Mouse (Mus musculus) adipocyte (in vitro differentiated cells): ENCODE data around the gene Tnfaip8l1.

ENCODE experiments used
- DNase-seq: peaks from one replicate; pipeline ENCODE4 v3.0.0-alpha.2; 2016; ENCODE audit warnings: low spot score

Tnfaip8l1 gene

DNA sequence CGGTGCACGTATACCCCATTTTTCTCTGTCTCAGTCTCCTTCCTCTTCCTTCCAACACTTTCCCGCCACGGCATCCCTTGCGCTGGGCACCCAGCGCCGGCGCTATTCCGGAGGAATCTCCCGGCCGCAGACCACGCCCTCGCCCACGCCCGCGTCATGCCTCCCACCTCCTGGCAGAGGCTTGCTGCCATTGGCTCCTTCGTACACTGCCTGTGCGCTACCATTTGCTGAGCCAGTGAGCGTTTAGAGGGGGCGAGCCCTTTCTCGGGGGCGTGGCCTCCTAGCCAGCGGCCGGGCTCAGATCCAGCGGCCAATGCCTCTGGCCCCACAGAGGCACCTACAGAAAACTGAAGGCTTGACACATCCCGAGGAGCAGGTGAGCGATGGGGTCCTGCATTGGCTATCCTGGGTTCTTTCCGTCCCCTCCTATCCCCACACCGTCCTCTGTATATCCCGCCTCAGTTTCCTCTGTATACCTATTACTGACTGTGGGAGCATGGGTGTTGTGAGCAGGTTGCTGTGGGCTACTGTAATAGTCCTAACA, at the start of gene Tnfaip8l1:
Tnfaip8l1 (plus strand) TSS at position 247 of the 544 bp plus-strand sequence.
- peak; percentile 92 for DNase-seq

- no peak for DNase-seq
Observed at GRCm38 (mm10) chr17:56112743-56113142, 49.5 kb upstream of the Tnfaip8l1 start.

GRCm38 (mm10) chr17:56116193-56116592, 46.1 kb upstream of the Tnfaip8l1 start:
- no peak for DNase-seq

- DNase-seq = no peak
Observed at GRCm38 (mm10) chr17:56117251-56117710, 45.0 kb upstream of the Tnfaip8l1 start, which contains the start of gene Plin5. Gene Plin5, minus strand, starts transcription at chr17:56117596.

DNA sequence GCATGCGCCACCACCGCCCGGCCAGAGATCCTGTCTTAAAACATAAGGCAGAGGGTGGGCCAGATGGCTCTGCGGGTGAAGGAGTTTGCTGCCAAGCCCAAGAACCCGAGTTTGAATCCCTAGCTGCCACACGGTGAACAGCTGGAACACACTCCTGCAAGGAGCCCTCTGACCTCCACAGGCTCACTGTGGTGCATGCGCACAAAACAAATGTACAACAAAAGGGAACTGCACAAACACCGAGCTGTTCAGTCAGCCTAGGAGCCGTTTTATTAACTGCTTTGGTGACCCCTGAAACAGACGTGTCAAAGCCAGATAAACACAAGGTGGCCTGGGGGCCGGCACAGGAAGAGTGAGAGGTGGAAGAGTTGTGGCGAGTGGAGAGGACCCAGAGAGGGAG, 42.8 kb upstream of the Tnfaip8l1 start:
- no peak for DNase-seq

- no peak for DNase-seq
Observed at GRCm38 (mm10) chr17:56119981-56120880, 42.0 kb upstream of the Tnfaip8l1 start.

- peak; percentile 71 for DNase-seq
Observed at GRCm38 (mm10) chr17:56121826-56122225, 40.5 kb upstream of the Tnfaip8l1 start, which contains the start of gene Lrg1. Gene Lrg1, minus strand, starts transcription at chr17:56122001.

- no peak for DNase-seq
Observed at GRCm38 (mm10) chr17:56123161-56123560, 39.1 kb upstream of the Tnfaip8l1 start.

DNA sequence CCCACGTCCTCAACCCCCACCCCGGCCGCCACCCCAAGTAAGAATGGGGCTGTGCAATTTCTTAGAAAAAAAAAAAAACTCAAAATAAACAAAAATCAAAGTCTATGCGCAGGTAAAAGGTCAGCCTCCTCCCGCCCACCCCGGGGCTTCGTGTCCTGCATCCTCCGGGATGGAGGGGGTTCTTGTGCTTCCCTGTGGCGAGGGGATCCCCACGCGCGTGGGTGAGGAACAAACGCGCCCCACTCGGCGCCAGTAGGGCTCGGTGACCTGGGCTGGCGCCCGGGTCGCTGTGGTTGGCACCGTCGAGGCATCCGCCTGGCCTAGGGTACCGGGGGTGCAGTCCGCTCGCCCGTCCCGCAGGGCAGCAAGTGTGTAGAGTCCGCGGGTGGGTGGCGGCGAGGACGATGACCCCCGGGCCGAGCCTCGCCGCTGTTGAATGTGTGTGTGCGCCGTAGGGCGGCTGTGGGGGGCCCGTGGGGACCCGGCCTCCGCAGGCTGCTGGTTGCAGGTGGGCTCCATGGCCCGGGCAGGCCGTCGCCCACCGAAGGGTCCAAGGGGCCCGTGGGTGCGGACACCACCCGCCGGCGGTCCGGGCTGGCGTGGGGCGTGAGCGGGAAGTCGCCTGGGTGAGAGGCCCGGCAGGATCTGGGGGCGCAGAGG, 38.5 kb upstream of the Tnfaip8l1 start:
- DNase-seq = no peak

GRCm38 (mm10) chr17:56124377-56125275, 37.7 kb upstream of the Tnfaip8l1 start:
- peak; percentile 88 for DNase-seq

DNA sequence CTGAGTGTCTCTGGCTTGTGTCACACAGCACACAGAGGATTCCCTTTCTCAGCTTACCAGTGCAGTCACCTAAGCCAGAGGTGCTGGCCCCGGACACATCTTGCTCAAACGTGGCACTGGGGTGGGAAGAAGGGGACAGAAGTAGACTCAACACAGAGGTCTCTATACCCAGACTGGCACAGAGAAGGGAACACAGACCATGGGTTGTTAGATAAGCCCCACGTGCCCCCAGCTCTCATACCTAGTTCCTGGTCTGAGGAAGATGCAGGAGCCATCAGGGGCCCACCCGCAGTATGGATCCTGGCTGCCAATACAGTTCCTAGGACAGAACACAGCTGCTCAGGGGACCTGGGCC, 37.0 kb upstream of the Tnfaip8l1 start:
- no peak for DNase-seq

- DNase-seq = no peak
Observed at GRCm38 (mm10) chr17:56126175-56126574, 36.1 kb upstream of the Tnfaip8l1 start.

DNA sequence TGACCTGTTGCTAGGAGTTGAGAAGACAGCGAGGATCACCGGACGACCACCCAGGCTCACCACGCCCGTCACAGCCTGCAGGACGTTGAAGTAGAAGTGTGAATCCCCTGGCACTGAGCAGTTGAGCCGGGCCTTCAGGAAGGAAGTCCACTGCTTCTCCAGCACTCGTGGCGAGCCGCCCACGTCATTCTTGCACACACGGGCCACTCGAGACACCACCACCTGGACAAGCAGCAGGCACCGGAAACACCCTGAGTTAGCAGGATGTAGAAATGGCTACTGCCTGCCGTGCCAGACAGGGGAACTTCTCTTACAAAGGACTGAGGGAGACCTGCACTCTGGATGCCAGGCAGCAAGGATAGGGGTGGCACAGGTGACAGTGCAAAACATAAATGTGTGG, 34.0 kb upstream of the Tnfaip8l1 start:
- DNase-seq = no peak

GRCm38 (mm10) chr17:56131136-56131535, 31.1 kb upstream of the Tnfaip8l1 start:
- DNase-seq = no peak

DNA sequence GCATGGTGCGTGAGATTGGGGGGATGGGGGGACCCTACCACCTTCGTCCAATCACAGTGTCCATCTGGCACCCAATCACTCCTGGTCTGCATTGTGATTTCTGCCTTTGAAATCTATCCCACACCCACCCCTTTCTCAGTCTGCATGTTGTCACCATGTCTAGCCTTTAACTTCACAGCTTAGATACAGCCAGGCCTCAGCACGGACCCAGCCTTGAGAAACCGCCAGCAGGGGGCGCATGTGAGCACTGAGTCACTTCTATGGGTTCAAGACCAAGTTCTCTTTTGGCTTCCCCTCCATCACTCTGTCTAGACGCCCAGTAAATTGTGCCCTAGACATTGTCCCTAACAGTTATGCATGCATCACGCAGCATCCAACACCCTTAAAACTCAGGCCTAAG, 30.5 kb upstream of the Tnfaip8l1 start:
- DNase-seq = peak; percentile 78

GRCm38 (mm10) chr17:56132661-56133060, 29.6 kb upstream of the Tnfaip8l1 start:
- peak; percentile 71 for DNase-seq

DNA sequence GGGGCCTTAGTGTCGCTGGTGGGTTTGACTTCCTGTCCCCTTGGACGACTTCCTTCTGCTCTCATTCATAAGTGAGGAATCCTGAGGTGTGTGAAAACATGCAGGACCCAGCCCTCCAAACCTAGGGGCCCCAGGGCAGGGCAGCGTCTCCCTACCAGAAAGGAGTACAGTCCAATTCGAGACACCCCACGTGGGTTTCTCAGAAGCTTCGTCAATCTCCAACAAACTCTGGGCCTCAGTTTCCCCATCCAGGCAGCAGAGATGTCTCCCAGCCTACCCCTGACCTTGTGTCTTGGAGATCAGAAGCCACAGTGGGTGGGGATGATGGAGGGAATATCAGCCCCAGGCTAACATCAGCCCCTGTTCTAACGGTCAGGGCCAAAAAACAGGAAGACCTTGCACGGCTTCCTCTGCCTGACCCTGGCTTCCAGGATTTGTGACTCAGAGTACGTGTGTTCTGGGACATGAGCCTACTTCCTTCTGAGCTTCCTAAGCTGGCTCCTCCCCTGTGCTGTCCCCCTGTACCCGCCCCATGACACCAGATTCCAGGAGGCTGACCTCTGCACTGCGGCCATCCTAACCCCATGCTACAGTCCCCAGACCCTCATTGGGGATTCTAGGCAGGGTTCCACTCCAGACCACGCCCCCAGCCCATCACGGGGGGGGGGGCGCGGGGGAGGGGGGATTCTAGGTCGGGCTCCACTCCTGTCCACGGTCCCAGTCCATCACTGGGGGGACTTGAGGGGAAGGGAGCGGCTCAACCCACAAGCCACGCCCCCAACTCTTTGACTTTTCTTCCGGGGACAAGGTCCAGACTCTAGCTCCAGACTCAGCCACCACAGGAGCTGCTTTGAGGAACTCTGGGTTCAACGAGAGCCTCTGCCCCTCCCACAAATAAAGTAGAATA, 28.6 kb upstream of the Tnfaip8l1 start:
- DNase-seq = no peak

- DNase-seq = peak; percentile 35
Observed at GRCm38 (mm10) chr17:56134463-56134971, 27.8 kb upstream of the Tnfaip8l1 start.

GRCm38 (mm10) chr17:56136558-56136957, 25.7 kb upstream of the Tnfaip8l1 start:
- no peak for DNase-seq

GRCm38 (mm10) chr17:56137839-56138613, 24.3 kb upstream of the Tnfaip8l1 start:
- no peak for DNase-seq
